Mouse (Mus musculus) c-Kit-positive CD71-positive TER-119-negative erythroid progenitor cells, embryonic 14.5 days (primary cell): Measurements from ENCODE around the gene Hist1h2af.

Experiments
- DNase-seq: peaks from one replicate; pipeline ENCODE4 v3.0.0-alpha.2; 2013; ENCODE audit warnings: low read depth

The Hist1h2af gene

GRCm38 (mm10) chr13:23576906-23577639 is 43.4 kb downstream of the Hist1h2af start:
- DNase-seq = no peak

- DNase-seq = no peak
Observed at GRCm38 (mm10) chr13:23577835-23578234, 44.1 kb downstream of the Hist1h2af start.

- peak; percentile 94 for DNase-seq
Observed at GRCm38 (mm10) chr13:23581408-23582218, 47.9 kb downstream of the Hist1h2af start, which contains the start of gene Hist1h4d. TSS of gene Hist1h4d (plus strand) at chr13:23581598.

- DNase-seq = no peak
Observed at GRCm38 (mm10) chr13:23582219-23583056, 48.7 kb downstream of the Hist1h2af start.

GRCm38 (mm10) chr13:23583387-23584068 is 49.8 kb downstream of the Hist1h2af start:
- DNase-seq = no peak
